Mouse (Mus musculus) left cerebral cortex, adult 2 months (tissue): ENCODE results near the gene Col4a5. TPM values are rescaled to one million over a fixed set of nuclear protein-coding genes. Genes with fewer than 3 reads are reported as not detected.

Source experiments
- DNase-seq, 2 experiments: peaks; one replicate each; pipeline ENCODE4 v3.0.0; 2021 to 2022; ENCODE audit warnings: low spot score in 2 of 2, mixed read lengths in 1 of 2; ENCODE audit errors: extremely low spot score in 1 of 2
- H3K27ac ChIP-seq: fragments of 200-600 bp; 2 replicates; pipeline ENCODE4 v1.8.1; 2022
- H3K4me3 ChIP-seq: fragments of 200-600 bp; 2 replicates; pipeline ENCODE4 v1.8.1; 2022
- CTCF ChIP-seq: fragments of 200-600 bp; IDR thresholded peaks from 2 replicates; pipeline ENCODE4 v1.8.1; 2022; ENCODE audit warnings: antibody characterized with exemption, mild to moderate bottlenecking, moderate library complexity
- intact Hi-C: fragments of 180-260 bp; cut with DNase I; formaldehyde crosslinking; loops from one replicate; pipeline ENCODE4 v1.15.1; 2025
- long read RNA-seq, 2 experiments: library from polyadenylated mRNA; stranded (forward); transcript quantifications; one replicate each; pipeline ENCODE4 v2.0.0; 2021; ENCODE audit warnings: borderline mapping rate in 2 of 2
- total RNA-seq, 2 experiments: library from RNA; stranded (reverse); gene quantifications; 2 replicates each; pipeline ENCODE4 v1.2.3; 2021

Gene Col4a5
- total RNA-seq: 1 to 10 TPM; 2.3 to 2.8 TPM
- long read RNA-seq, experiment 1, partial matches to known transcripts: 0 of 1 reads
- long read RNA-seq, experiment 1, other reads (novel, unspliced or antisense): 1 of 1 reads
- long read RNA-seq, experiment 2: 0 reads

GRCm38 (mm10) chrX:141475110-141475509 lies at the start of gene Col4a5:
Gene Col4a5, plus strand, starts transcription at chrX:141475385.
- TF ChIP-seq CTCF: no peak
- intact Hi-C loops: no loop called here

GRCm38 (mm10) chrX:141436780-141437179 lies 38.4 kb upstream of the Col4a5 start:
- TF ChIP-seq CTCF: no peak
- H3K27ac ChIP-seq: no peak overlapping the region
- DNase-seq: no peak
- no peak overlapping the region for H3K4me3 ChIP-seq
- intact Hi-C loops: no loop called here

More at GRCm38 (mm10) chrX:141475110-141475509, at the start of gene Col4a5:
- H3K4me3 ChIP-seq: peak within 1 kb of the TSS; percentile 40
- no peak within 1 kb of the TSS for H3K27ac ChIP-seq
- peak; percentile 11 to 14 for DNase-seq

- intact Hi-C loops: no loop called here
- Histone ChIP-seq H3K4me3 (no peak overlapping the region), H3K27ac (no peak overlapping the region)
- DNase-seq: no peak
- no peak for TF ChIP-seq CTCF
These were observed 35.8 kb upstream of the Col4a5 start for GRCm38 (mm10) chrX:141439423-141439822.

- intact Hi-C loops: no loop called here
- no peak for TF ChIP-seq CTCF
- Histone ChIP-seq H3K27ac (no peak overlapping the region), H3K4me3 (no peak overlapping the region)
- no peak for DNase-seq
These were observed 27.2 kb upstream of the Col4a5 start for GRCm38 (mm10) chrX:141447936-141448335.

GRCm38 (mm10) chrX:141473470-141474302 lies 1.5 kb upstream of the Col4a5 start, which contains the start of gene Col4a6:
Gene Col4a6, minus strand, starts transcription at chrX:141474076.
- no peak for DNase-seq
- intact Hi-C loops: no loop called here
- no peak for TF ChIP-seq CTCF
- H3K27ac ChIP-seq: no peak within 1 kb of the TSS
- H3K4me3 ChIP-seq: no peak within 1 kb of the TSS

- no peak for TF ChIP-seq CTCF
- intact Hi-C loops: no loop called here
- no peak for DNase-seq
- peak overlapping the region; percentile 40 for H3K4me3 ChIP-seq
- H3K27ac ChIP-seq: no peak overlapping the region
These were observed 562 bp downstream of the Col4a5 start for GRCm38 (mm10) chrX:141475566-141476327.

- intact Hi-C loops: no loop called here
- TF ChIP-seq CTCF: no peak
- no peak for DNase-seq
- Histone ChIP-seq H3K27ac (no peak overlapping the region), H3K4me3 (no peak overlapping the region)
These were observed 19.4 kb downstream of the Col4a5 start for GRCm38 (mm10) chrX:141494545-141494944.

GRCm38 (mm10) chrX:141503125-141503524 lies 27.9 kb downstream of the Col4a5 start:
- DNase-seq: no peak
- intact Hi-C loops: no loop called here
- TF ChIP-seq CTCF: no peak
- Histone ChIP-seq H3K4me3 (no peak overlapping the region), H3K27ac (no peak overlapping the region)

- TF ChIP-seq CTCF: no peak
- Histone ChIP-seq H3K4me3 (no peak overlapping the region), H3K27ac (no peak overlapping the region)
- intact Hi-C loops: no loop called here
- DNase-seq: no peak
These were observed 58.3 kb downstream of the Col4a5 start for GRCm38 (mm10) chrX:141533447-141533846.

- no peak for TF ChIP-seq CTCF
- Histone ChIP-seq H3K4me3 (no peak overlapping the region), H3K27ac (no peak overlapping the region)
- intact Hi-C loops: no loop called here
- DNase-seq: no peak
These were observed 72.3 kb downstream of the Col4a5 start for GRCm38 (mm10) chrX:141547471-141547870.

- H3K4me3 ChIP-seq: no peak overlapping the region
- H3K27ac ChIP-seq: no peak overlapping the region
- peak in 1 of 2 experiments; percentile 6 for DNase-seq
- intact Hi-C loops: loop anchor here (10.0 kb wide), 1 partner anchor 355 kb away; no protein-coding TSS in a partner anchor
- TF ChIP-seq CTCF: peak; percentile 56
These were observed 115.1 kb downstream of the Col4a5 start for GRCm38 (mm10) chrX:141590242-141590641.

GRCm38 (mm10) chrX:141721725-141722124 lies 246.5 kb downstream of the Col4a5 start:
- peak; percentile 7 to 10 for DNase-seq
- Histone ChIP-seq H3K4me3 (0 out of 2 replicates have a peak overlapping the region, but pooled peaks have one; percentile 9), H3K27ac (no peak overlapping the region)
- TF ChIP-seq CTCF: no peak
- intact Hi-C loops: no loop called here
